Mouse (Mus musculus): ENCODE results near the gene Hoxb5. TPM values are rescaled to one million over a fixed set of nuclear protein-coding genes. Genes with fewer than 3 reads are reported as not detected.

The Hoxb5 gene
- polyA plus RNA-seq, 1 experiment from 2014 or later, result 0.97 TPM

GRCm38 (mm10) chr11:96320688-96321087 is 17.6 kb downstream of the Hoxb5 start:
- no peak overlapping the region for H3K27ac ChIP-seq
- WGBS, result 8% methylated on average over 17 of the region's 17 CpGs
- peaks cover 100% of the 10 kb centered on the region for H3K27me3 ChIP-seq
- H3K9me3 ChIP-seq, result no peaks in the 10 kb centered on the region
- no peaks in the 10 kb centered on the region for H3K36me3 ChIP-seq
- peaks cover 15% of the 10 kb centered on the region for H3K4me1 ChIP-seq
- H3K4me2 ChIP-seq (replicated peaks), result no peak overlapping the region
- no peak overlapping the region for H3K9ac ChIP-seq
- H3K4me3 ChIP-seq, result no peak overlapping the region
- no peak for ATAC-seq (ENCODE audit: low FRiP score, low read depth)

- Histone ChIP-seq H3K27me3 (peaks cover 100% of the 10 kb centered on the region), H3K9me3 (no peaks in the 10 kb centered on the region), H3K4me3 (no peak overlapping the region), H3K9ac (no peak overlapping the region), H3K36me3 (no peaks in the 10 kb centered on the region), H3K27ac (no peak overlapping the region), H3K4me2 (replicated peaks) (no peak overlapping the region), H3K4me1 (peaks cover 15% of the 10 kb centered on the region)
- no peak for ATAC-seq (ENCODE audit: low FRiP score, low read depth)
- WGBS, result 11% methylated on average over 5 of the region's 5 CpGs
Measured at GRCm38 (mm10) chr11:96321846-96322245, 18.7 kb downstream of the Hoxb5 start.

GRCm38 (mm10) chr11:96322738-96323137 is 19.6 kb downstream of the Hoxb5 start:
- H3K9me3 ChIP-seq, result no peaks in the 10 kb centered on the region
- H3K4me2 ChIP-seq (replicated peaks), result no peak overlapping the region
- H3K27me3 ChIP-seq, result peaks cover 100% of the 10 kb centered on the region
- H3K4me1 ChIP-seq, result peaks cover 15% of the 10 kb centered on the region
- no peak overlapping the region for H3K9ac ChIP-seq
- 14% methylated on average over 6 of the region's 6 CpGs for WGBS
- H3K36me3 ChIP-seq, result no peaks in the 10 kb centered on the region
- H3K27ac ChIP-seq, result no peak overlapping the region
- ATAC-seq (ENCODE audit: low FRiP score, low read depth), result no peak
- H3K4me3 ChIP-seq, result no peak overlapping the region

GRCm38 (mm10) chr11:96323154-96323553 is 20.0 kb downstream of the Hoxb5 start, which contains the start of gene Hoxb3:
TSS of gene Hoxb3 (plus strand) at chr11:96323326.
- Histone ChIP-seq H3K9me3 (no peaks in the 10 kb centered on the region), H3K9ac (no peak within 1 kb of the TSS), H3K4me2 (replicated peaks) (no peak within 1 kb of the TSS), H3K27ac (no peak within 1 kb of the TSS), H3K36me3 (no peaks in the 10 kb centered on the region), H3K4me3 (no peak within 1 kb of the TSS), H3K27me3 (peaks cover 100% of the 10 kb centered on the region), H3K4me1 (peaks cover 15% of the 10 kb centered on the region)
- 8% methylated on average over 10 of the region's 10 CpGs for WGBS
- ATAC-seq (ENCODE audit: low FRiP score, low read depth), result no peak

- WGBS, result 5% methylated on average over 5 of the region's 5 CpGs
- Histone ChIP-seq H3K27ac (no peak overlapping the region), H3K4me1 (peaks cover 10% of the 10 kb centered on the region), H3K9ac (no peak overlapping the region), H3K4me3 (no peak overlapping the region), H3K36me3 (no peaks in the 10 kb centered on the region), H3K27me3 (peaks cover 100% of the 10 kb centered on the region), H3K9me3 (no peaks in the 10 kb centered on the region), H3K4me2 (replicated peaks) (no peak overlapping the region)
- ATAC-seq (ENCODE audit: low FRiP score, low read depth), result no peak
Measured at GRCm38 (mm10) chr11:96324125-96324524, 21.0 kb downstream of the Hoxb5 start.

- no peak for ATAC-seq (ENCODE audit: low FRiP score, low read depth)
- H3K4me1 ChIP-seq, result peaks cover 2% of the 10 kb centered on the region
- H3K27me3 ChIP-seq, result peaks cover 100% of the 10 kb centered on the region
- WGBS, result 22% methylated on average over 8 of the region's 8 CpGs
- no peak overlapping the region for H3K4me3 ChIP-seq
- no peak overlapping the region for H3K4me2 ChIP-seq (replicated peaks)
- no peaks in the 10 kb centered on the region for H3K9me3 ChIP-seq
- no peak overlapping the region for H3K9ac ChIP-seq
- H3K27ac ChIP-seq, result no peak overlapping the region
- H3K36me3 ChIP-seq, result no peaks in the 10 kb centered on the region
Measured at GRCm38 (mm10) chr11:96324965-96325364, 21.8 kb downstream of the Hoxb5 start.

- no peak for ATAC-seq (ENCODE audit: low FRiP score, low read depth)
- H3K27ac ChIP-seq, result no peak overlapping the region
- peaks cover 100% of the 10 kb centered on the region for H3K27me3 ChIP-seq
- H3K9ac ChIP-seq, result no peak overlapping the region
- H3K4me1 ChIP-seq, result no peaks in the 10 kb centered on the region
- peak overlapping the region; percentile 28; the same call in 1 of the 2 replicates for H3K4me2 ChIP-seq (replicated peaks)
- no peaks in the 10 kb centered on the region for H3K9me3 ChIP-seq
- H3K36me3 ChIP-seq, result no peaks in the 10 kb centered on the region
- 5% methylated on average over 22 of the region's 22 CpGs for WGBS
- H3K4me3 ChIP-seq, result 0 out of 2 replicates have a peak overlapping the region, but pooled peaks have one; percentile 2
Measured at GRCm38 (mm10) chr11:96325747-96326212, 22.6 kb downstream of the Hoxb5 start.

GRCm38 (mm10) chr11:96326705-96327104 is 23.6 kb downstream of the Hoxb5 start:
- no peak overlapping the region for H3K4me2 ChIP-seq (replicated peaks)
- H3K9me3 ChIP-seq, result no peaks in the 10 kb centered on the region
- H3K27me3 ChIP-seq, result peaks cover 100% of the 10 kb centered on the region
- no peak overlapping the region for H3K4me3 ChIP-seq
- ATAC-seq (ENCODE audit: low FRiP score, low read depth), result no peak
- no peaks in the 10 kb centered on the region for H3K36me3 ChIP-seq
- H3K27ac ChIP-seq, result no peak overlapping the region
- no peaks in the 10 kb centered on the region for H3K4me1 ChIP-seq
- H3K9ac ChIP-seq, result no peak overlapping the region
- 7% methylated on average over 12 of the region's 12 CpGs for WGBS

- Histone ChIP-seq H3K4me1 (no peaks in the 10 kb centered on the region; the same call in 1 of the 2 replicates), H3K4me2 (replicated peaks) (no peak overlapping the region), H3K27me3 (peaks cover 100% of the 10 kb centered on the region), H3K4me3 (no peak overlapping the region), H3K9ac (no peak overlapping the region), H3K27ac (no peak overlapping the region), H3K36me3 (no peaks in the 10 kb centered on the region), H3K9me3 (no peaks in the 10 kb centered on the region)
- ATAC-seq (ENCODE audit: low FRiP score, low read depth), result no peak
- 17% methylated on average over 7 of the region's 7 CpGs for WGBS
Measured at GRCm38 (mm10) chr11:96327122-96327521, 24.0 kb downstream of the Hoxb5 start.

- no peak overlapping the region for H3K27ac ChIP-seq
- no peak overlapping the region for H3K4me3 ChIP-seq
- peaks cover 100% of the 10 kb centered on the region for H3K27me3 ChIP-seq
- H3K4me2 ChIP-seq (replicated peaks), result no peak overlapping the region
- no peaks in the 10 kb centered on the region for H3K9me3 ChIP-seq
- 12% methylated on average over 5 of the region's 5 CpGs for WGBS
- H3K4me1 ChIP-seq, result peaks cover 5% of the 10 kb centered on the region
- no peak overlapping the region for H3K9ac ChIP-seq
- no peaks in the 10 kb centered on the region for H3K36me3 ChIP-seq
- ATAC-seq (ENCODE audit: low FRiP score, low read depth), result no peak
Measured at GRCm38 (mm10) chr11:96327750-96328149, 24.6 kb downstream of the Hoxb5 start.

- Histone ChIP-seq H3K9ac (no peak overlapping the region), H3K9me3 (no peaks in the 10 kb centered on the region), H3K4me3 (no peak overlapping the region), H3K36me3 (no peaks in the 10 kb centered on the region), H3K27ac (no peak overlapping the region), H3K27me3 (peaks cover 100% of the 10 kb centered on the region), H3K4me2 (replicated peaks) (no peak overlapping the region), H3K4me1 (peaks cover 10% of the 10 kb centered on the region)
- WGBS, result 9% methylated on average over 8 of the region's 8 CpGs
- ATAC-seq (ENCODE audit: low FRiP score, low read depth), result no peak
Measured at GRCm38 (mm10) chr11:96328605-96329004, 25.5 kb downstream of the Hoxb5 start.

GRCm38 (mm10) chr11:96332105-96332504 is 29.0 kb downstream of the Hoxb5 start:
- ATAC-seq (ENCODE audit: low FRiP score, low read depth), result no peak
- no peak overlapping the region for H3K4me3 ChIP-seq
- H3K36me3 ChIP-seq, result no peaks in the 10 kb centered on the region
- no peak overlapping the region for H3K27ac ChIP-seq
- no peaks in the 10 kb centered on the region for H3K9me3 ChIP-seq
- 3% methylated on average over 8 of the region's 8 CpGs for WGBS
- peak overlapping the region; percentile 53 for H3K4me2 ChIP-seq (replicated peaks)
- peaks cover 100% of the 10 kb centered on the region for H3K27me3 ChIP-seq
- H3K9ac ChIP-seq, result no peak overlapping the region
- H3K4me1 ChIP-seq, result peaks cover 10% of the 10 kb centered on the region

GRCm38 (mm10) chr11:96332618-96333032 is 29.5 kb downstream of the Hoxb5 start:
- Histone ChIP-seq H3K4me3 (peak overlapping the region; percentile 32), H3K9me3 (no peaks in the 10 kb centered on the region), H3K4me2 (replicated peaks) (peak overlapping the region; percentile 53), H3K27ac (no peak overlapping the region), H3K9ac (peak overlapping the region; percentile 54; the same call in 1 of the 2 replicates), H3K4me1 (peaks cover 10% of the 10 kb centered on the region), H3K36me3 (no peaks in the 10 kb centered on the region), H3K27me3 (peaks cover 100% of the 10 kb centered on the region)
- 2% methylated on average over 35 of the region's 35 CpGs for WGBS
- no peak for ATAC-seq (ENCODE audit: low FRiP score, low read depth)
